Mouse (Mus musculus) thymus, adult 2 months (tissue): Measurements from ENCODE around the gene Krtap28-13. TPM values are rescaled to one million over a fixed set of nuclear protein-coding genes. Genes with fewer than 3 reads are reported as not detected.

ENCODE experiments used
- DNase-seq: peaks from one replicate; pipeline ENCODE4 v3.0.0; 2021
- H3K27ac ChIP-seq: fragments of 200-500 bp; 2 replicates; pipeline ENCODE4 v1.5.1; 2012; ENCODE audit warnings: low read length, control low read depth; ENCODE audit not compliant: control insufficient read depth, insufficient read depth
- H3K27me3 ChIP-seq: fragments of 200-500 bp; 2 replicates; pipeline ENCODE4 v1.6.1; 2012; ENCODE audit warnings: mild to moderate bottlenecking, low read length, moderate library complexity, mixed read lengths; ENCODE audit not compliant: control insufficient read depth, insufficient read depth
- H3K36me3 ChIP-seq: fragments of 200-500 bp; 2 replicates; pipeline ENCODE4 v1.6.1; 2012; ENCODE audit warnings: mild to moderate bottlenecking, low read length, moderate library complexity; ENCODE audit not compliant: control insufficient read depth, insufficient read depth
- H3K4me1 ChIP-seq: fragments of 200-500 bp; replicated peaks from 2 replicates; pipeline ENCODE4 v1.6.1; 2012; ENCODE audit warnings: low read length; ENCODE audit not compliant: control insufficient read depth, insufficient read depth
- H3K4me3 ChIP-seq: fragments of 200-500 bp; 2 replicates; pipeline ENCODE4 v1.5.1; 2012; ENCODE audit warnings: mild to moderate bottlenecking, low read length, control low read depth, moderate library complexity; ENCODE audit not compliant: control insufficient read depth, insufficient read depth
- CTCF ChIP-seq: fragments of 200-500 bp; IDR thresholded peaks from 2 replicates; pipeline ENCODE4 v1.5.1; 2012; ENCODE audit warnings: mild to moderate bottlenecking, control low read depth, low read length, moderate library complexity, borderline replicate concordance; ENCODE audit not compliant: control insufficient read depth, poor library complexity, insufficient read depth; ENCODE audit errors: extremely low read depth
- POLR2A ChIP-seq: fragments of 200-500 bp; IDR thresholded peaks from 2 replicates; pipeline ENCODE4 v1.6.1; 2012; ENCODE audit warnings: mild to moderate bottlenecking, low read length, control low read depth, moderate library complexity; ENCODE audit not compliant: control insufficient read depth, poor library complexity, insufficient read depth; ENCODE audit errors: extremely low read depth
- WGBS: fragments of 180-500 bp; shearing (Covaris S2); methylation state at CpG from one replicate; pipeline ENCODE4 v1.1.7; 2018; 5-methylcytosine and 5-hydroxymethylcytosine counted together
- polyA plus RNA-seq: library from polyadenylated mRNA; depleted of rRNA; stranded (reverse); fragments of >200 nt; gene quantifications from 2 replicates; pipeline ENCODE4 v1.2.3, GENCODE M21; 2012

Gene Krtap28-13
- polyA plus RNA-seq, 1 experiment, result not detected

- no peak for DNase-seq
- Histone ChIP-seq H3K4me1 (no peaks in the 10 kb centered on the region), H3K27me3 (no peaks in the 10 kb centered on the region), H3K4me3 (no peak within 1 kb of the TSS), H3K36me3 (no peaks in the 10 kb centered on the region), H3K27ac (no peak within 1 kb of the TSS)
- 92% methylated on average over 9 of the region's 9 CpGs for WGBS
- TF ChIP-seq CTCF (no peak), POLR2A (no peak)
These were observed 1.5 kb upstream of the Krtap28-13 start, which contains the start of gene A030005K14Rik for GRCm38 (mm10) chr1:83059278-83059677. TSS of gene A030005K14Rik (minus strand) at chr1:83059378.

- no peak for TF ChIP-seq CTCF
- Histone ChIP-seq H3K4me3 (no peak overlapping the region), H3K36me3 (no peaks in the 10 kb centered on the region), H3K27ac (no peak overlapping the region), H3K27me3 (no peaks in the 10 kb centered on the region), H3K4me1 (no peaks in the 10 kb centered on the region)
- 16% methylated on average over 3 of the region's 3 CpGs for WGBS
- no peak for DNase-seq
These were observed 4.1 kb downstream of the Krtap28-13 start for GRCm38 (mm10) chr1:83064851-83065250.

- H3K36me3 ChIP-seq, result no peaks in the 10 kb centered on the region
- no peaks in the 10 kb centered on the region for H3K27me3 ChIP-seq
- H3K4me1 ChIP-seq, result no peaks in the 10 kb centered on the region
- DNase-seq, result no peak
- no peak overlapping the region for H3K27ac ChIP-seq
- 92% methylated on average over 4 of the region's 4 CpGs for WGBS
- H3K4me3 ChIP-seq, result no peak overlapping the region
- TF ChIP-seq POLR2A (no peak), CTCF (no peak)
These were observed 5.8 kb downstream of the Krtap28-13 start for GRCm38 (mm10) chr1:83066577-83066976.

- H3K4me1 ChIP-seq, result no peaks in the 10 kb centered on the region
- DNase-seq, result no peak
- no peak overlapping the region for H3K4me3 ChIP-seq
- no peaks in the 10 kb centered on the region for H3K36me3 ChIP-seq
- WGBS, result 83% methylated on average over 10 of the region's 10 CpGs
- no peaks in the 10 kb centered on the region for H3K27me3 ChIP-seq
- H3K27ac ChIP-seq, result no peak overlapping the region
- no peak for TF ChIP-seq CTCF
- no peak for TF ChIP-seq POLR2A
These were observed 6.5 kb downstream of the Krtap28-13 start for GRCm38 (mm10) chr1:83067205-83067604.

GRCm38 (mm10) chr1:83075526-83076189, 14.9 kb downstream of the Krtap28-13 start:
- DNase-seq, result no peak
- 35% methylated on average over 15 of the region's 15 CpGs for WGBS
- Histone ChIP-seq H3K4me3 (no peak overlapping the region), H3K36me3 (no peaks in the 10 kb centered on the region), H3K27ac (no peak overlapping the region), H3K4me1 (no peaks in the 10 kb centered on the region), H3K27me3 (no peaks in the 10 kb centered on the region)
- no peak for TF ChIP-seq CTCF
- no peak for TF ChIP-seq POLR2A

GRCm38 (mm10) chr1:83076190-83076917, 15.6 kb downstream of the Krtap28-13 start:
- Histone ChIP-seq H3K27me3 (no peaks in the 10 kb centered on the region), H3K4me1 (no peaks in the 10 kb centered on the region), H3K4me3 (no peak overlapping the region), H3K27ac (no peak overlapping the region), H3K36me3 (no peaks in the 10 kb centered on the region)
- peak; percentile 11 for DNase-seq
- WGBS, result 51% methylated on average over 11 of the region's 11 CpGs
- TF ChIP-seq CTCF (no peak), POLR2A (no peak)

GRCm38 (mm10) chr1:83077016-83077415, 16.3 kb downstream of the Krtap28-13 start:
- Histone ChIP-seq H3K4me3 (no peak overlapping the region), H3K27ac (no peak overlapping the region), H3K36me3 (no peaks in the 10 kb centered on the region), H3K4me1 (no peaks in the 10 kb centered on the region), H3K27me3 (no peaks in the 10 kb centered on the region)
- TF ChIP-seq POLR2A (no peak), CTCF (no peak)
- 31% methylated on average over 6 of the region's 6 CpGs for WGBS
- no peak for DNase-seq
